27 mouse cellular contexts compared by ENCODE assay signal in the genomic region with DNA sequence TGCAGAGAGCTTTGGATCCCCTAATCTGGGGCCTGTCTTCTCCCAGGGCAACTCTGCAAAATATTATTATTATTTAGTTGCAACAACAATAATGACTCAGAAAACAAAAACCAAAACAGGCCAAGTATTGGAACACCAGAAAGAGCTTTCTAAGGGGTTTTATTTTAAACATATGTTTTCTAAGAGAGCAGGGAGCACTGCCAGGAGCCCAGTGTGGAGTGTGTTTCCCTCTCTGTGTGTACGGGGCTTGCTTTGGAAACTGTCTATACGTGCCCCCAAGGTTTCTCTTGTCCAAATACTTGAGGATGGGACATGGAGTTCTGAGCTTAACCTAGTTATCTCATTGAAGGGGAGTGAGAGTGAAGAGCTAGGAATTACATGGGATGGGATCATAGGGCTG.
A peak's percentile ranks its signal among the peaks of the same experiment; 100 is the strongest.
DNase-seq lines count a peak whose midpoint lies in the region; ATAC-seq and TF ChIP-seq lines count a peak whose summit lies in the region.
"Had no signal": no experiment of that assay in that cellular context is flagged by ENCODE, and none has a peak within 500 bp of the region (broad histone marks: within the 10 kb centered on the region; RNA-seq: fewer than 3 reads in every experiment).

No protein-coding gene starts in this region.

- H3K9me3 ChIP-seq in forebrain, embryonic 10.5 days, result no peaks in the 10 kb centered on the region
- no peaks in the 10 kb centered on the region for H3K9me3 ChIP-seq in forebrain, embryonic 11.5 days (ENCODE audit: control insufficient read depth, low read length)
- no peaks in the 10 kb centered on the region for H3K9me3 ChIP-seq in lung, embryonic 14.5 days (ENCODE audit: low read depth, low read length)
- no peaks in the 10 kb centered on the region for H3K9me3 ChIP-seq in embryonic facial prominence, embryonic 14.5 days (ENCODE audit: control insufficient read depth, low read length)
- H3K9me3 ChIP-seq in limb, embryonic 15.5 days, result no peaks in the 10 kb centered on the region
- H3K9me3 ChIP-seq: forebrain, embryonic 13.5 days; heart, embryonic 15.5 days; intestine, embryonic 15.5 days; liver, embryonic 15.5 days; neural tube, embryonic 15.5 days; stomach, embryonic 15.5 days had no signal

- 68% methylated on average over 2 of the region's 2 CpGs for WGBS in forebrain, embryonic 10.5 days
- 66% methylated on average over 2 of the region's 2 CpGs for WGBS in forebrain, embryonic 11.5 days
- WGBS in lung, embryonic 14.5 days, result 53% methylated on average over 2 of the region's 2 CpGs
- 22% methylated on average over 2 of the region's 2 CpGs for WGBS in embryonic facial prominence, embryonic 14.5 days
- 37% methylated on average over 2 of the region's 2 CpGs for whole genome bisulfite sequencing in limb, embryonic 15.5 days

- TF ChIP-seq CTCF in lung, embryonic 14.5 days (IDR thresholded peaks at IDR 0.05; ENCODE audit: low read depth), result no peak

- no peak for DNase-seq in forebrain, embryonic 10.5 days (ENCODE audit: extremely low spot score, low spot score)
- no peak for DNase-seq in forebrain, embryonic 11.5 days (ENCODE audit: low spot score)
- DNase-seq in lung, embryonic 14.5 days, result no peak
- DNase-seq in lung, postnatal 4 days, result no peak
- DNase-seq in embryonic facial prominence, embryonic 14.5 days (ENCODE audit: low spot score), result peak; percentile 79
- DNase-seq in adrenal gland, postnatal 14 days, result no peak
- DNase-seq in left cerebral cortex, postnatal 14 days (ENCODE audit: low spot score in 2 of 2), result no peak
- DNase-seq: adrenal gland, postnatal 10 days; cerebellum, adult 11-12 months; cerebellum, adult 9-11 months; gastrocnemius, postnatal 10 days; kidney, adult 2 months; kidney, postnatal 14 days; lung, postnatal 10 days; midbrain, embryonic 14.5 days; retina, postnatal 1 day; right cerebral cortex, postnatal 14 days; thymus, postnatal 25 days had no signal

- no peaks in the 10 kb centered on the region for H3K27me3 ChIP-seq in forebrain, embryonic 10.5 days (ENCODE audit: poor library complexity, severe bottlenecking)
- no peaks in the 10 kb centered on the region for H3K27me3 ChIP-seq in forebrain, embryonic 11.5 days (ENCODE audit: control insufficient read depth, insufficient read depth, low read length)
- H3K27me3 ChIP-seq in lung, embryonic 14.5 days (ENCODE audit: insufficient read depth, low read length), result no peaks in the 10 kb centered on the region
- H3K27me3 ChIP-seq in embryonic facial prominence, embryonic 14.5 days (replicated peaks; ENCODE audit: control insufficient read depth, insufficient read depth, low read length), result no peaks in the 10 kb centered on the region
- no peaks in the 10 kb centered on the region for H3K27me3 ChIP-seq in limb, embryonic 15.5 days
- H3K27me3 ChIP-seq: forebrain, embryonic 13.5 days; heart, embryonic 15.5 days; intestine, embryonic 15.5 days; liver, embryonic 15.5 days; neural tube, embryonic 15.5 days; stomach, embryonic 15.5 days had no signal

- H3K4me1 ChIP-seq in forebrain, embryonic 10.5 days, result peaks cover 48% of the 10 kb centered on the region
- 0 out of 2 replicates have a peak, but pooled peaks cover 3% of the 10 kb centered on the region for H3K4me1 ChIP-seq in forebrain, embryonic 11.5 days (replicated peaks; ENCODE audit: control insufficient read depth, insufficient read depth, low read length)
- peaks cover 20% of the 10 kb centered on the region for H3K4me1 ChIP-seq in lung, embryonic 14.5 days (ENCODE audit: insufficient read depth)
- peaks cover 52% of the 10 kb centered on the region for H3K4me1 ChIP-seq in embryonic facial prominence, embryonic 14.5 days (ENCODE audit: control insufficient read depth, insufficient read depth, low read length)
- peaks cover 48% of the 10 kb centered on the region for H3K4me1 ChIP-seq in limb, embryonic 15.5 days

- no peak for ATAC-seq in forebrain, embryonic 11.5 days (replicated peaks; ENCODE audit: low FRiP score)
- ATAC-seq in lung, embryonic 14.5 days (ENCODE audit: insufficient read depth), result no peak
- 0 out of 2 replicates have a peak, but pooled peaks have one; percentile 31 for ATAC-seq in embryonic facial prominence, embryonic 14.5 days (ENCODE audit: low read depth)
- ATAC-seq in limb, embryonic 15.5 days (ENCODE audit: insufficient number of reproducible peaks, low FRiP score, low TSS enrichment, low read depth), result no peak
- ATAC-seq: forebrain, embryonic 13.5 days; hindbrain, postnatal 0 days; intestine, embryonic 15.5 days had no signal

- peak overlapping the region; percentile 63 for H3K27ac ChIP-seq in forebrain, embryonic 10.5 days
- no peak overlapping the region for H3K27ac ChIP-seq in forebrain, embryonic 11.5 days (ENCODE audit: low read depth, low read length)
- peak overlapping the region; percentile 33; the same call in 1 of the 2 replicates for H3K27ac ChIP-seq in lung, embryonic 14.5 days (ENCODE audit: low read depth)
- H3K27ac ChIP-seq in embryonic facial prominence, embryonic 14.5 days (replicated peaks; ENCODE audit: low read depth, low read length), result peak overlapping the region; percentile 82
- peak overlapping the region; percentile 76 for H3K27ac ChIP-seq in limb, embryonic 15.5 days
- H3K27ac ChIP-seq: forebrain, embryonic 13.5 days; heart, embryonic 15.5 days; hindbrain, postnatal 0 days; intestine, embryonic 15.5 days; liver, embryonic 15.5 days; neural tube, embryonic 15.5 days; stomach, embryonic 15.5 days had no signal

- H3K4me2 ChIP-seq in forebrain, embryonic 11.5 days (ENCODE audit: low read depth, low read length, severe bottlenecking), result no peak overlapping the region
- H3K4me2 ChIP-seq in lung, embryonic 14.5 days, result no peak overlapping the region
- H3K4me2 ChIP-seq in embryonic facial prominence, embryonic 14.5 days (ENCODE audit: low read depth, low read length), result no peak overlapping the region
- H3K4me2 ChIP-seq in limb, embryonic 15.5 days, result no peak overlapping the region
- H3K4me2 ChIP-seq: forebrain, embryonic 13.5 days; heart, embryonic 15.5 days; intestine, embryonic 15.5 days; liver, embryonic 15.5 days; neural tube, embryonic 15.5 days; stomach, embryonic 15.5 days had no signal

- H3K9ac ChIP-seq in forebrain, embryonic 11.5 days (ENCODE audit: low read length), result no peak overlapping the region
- H3K9ac ChIP-seq in lung, embryonic 14.5 days, result no peak overlapping the region
- no peak overlapping the region for H3K9ac ChIP-seq in embryonic facial prominence, embryonic 14.5 days (ENCODE audit: low read depth, low read length)
- H3K9ac ChIP-seq in limb, embryonic 15.5 days, result no peak overlapping the region
- H3K9ac ChIP-seq: forebrain, embryonic 13.5 days; heart, embryonic 15.5 days; intestine, embryonic 15.5 days; liver, embryonic 15.5 days; neural tube, embryonic 15.5 days; stomach, embryonic 15.5 days had no signal

- no peak overlapping the region for H3K4me3 ChIP-seq in forebrain, embryonic 10.5 days
- H3K4me3 ChIP-seq in forebrain, embryonic 11.5 days (ENCODE audit: low read depth, low read length), result no peak overlapping the region
- H3K4me3 ChIP-seq in lung, embryonic 14.5 days (ENCODE audit: low read depth, low read length), result no peak overlapping the region
- no peak overlapping the region for H3K4me3 ChIP-seq in embryonic facial prominence, embryonic 14.5 days (ENCODE audit: low read depth, low read length)
- H3K4me3 ChIP-seq in limb, embryonic 15.5 days, result no peak overlapping the region
- H3K4me3 ChIP-seq: erythroblast, embryonic 14.5 days; forebrain, embryonic 13.5 days; heart, embryonic 15.5 days; intestine, embryonic 15.5 days; liver, embryonic 15.5 days; neural tube, embryonic 15.5 days; stomach, embryonic 15.5 days had no signal

- intact Hi-C loops in left cerebral cortex, postnatal 14 days (cut with DNase I), result no loop called here

- no peaks in the 10 kb centered on the region for H3K36me3 ChIP-seq in forebrain, embryonic 10.5 days (replicated peaks)
- no peaks in the 10 kb centered on the region for H3K36me3 ChIP-seq in forebrain, embryonic 11.5 days (ENCODE audit: control insufficient read depth, insufficient read depth, low read length)
- H3K36me3 ChIP-seq in lung, embryonic 14.5 days (ENCODE audit: insufficient read depth), result no peaks in the 10 kb centered on the region
- no peaks in the 10 kb centered on the region for H3K36me3 ChIP-seq in embryonic facial prominence, embryonic 14.5 days (ENCODE audit: control insufficient read depth, insufficient read depth, low read length)
- no peaks in the 10 kb centered on the region for H3K36me3 ChIP-seq in limb, embryonic 15.5 days
- H3K36me3 ChIP-seq: heart, embryonic 15.5 days; intestine, embryonic 15.5 days; liver, embryonic 15.5 days; neural tube, embryonic 15.5 days; stomach, embryonic 15.5 days had no signal
